In genomic region chr16:49378917-49379473, GRCm38 (mm10) we compare ENCODE assay signal across 22 mouse cellular contexts.
A peak's percentile ranks its signal among the peaks of the same experiment; 100 is the strongest.
DNase-seq lines count a peak whose midpoint lies in the region; ATAC-seq lines count a peak whose summit lies in the region.
"Had no signal": no experiment of that assay in that cellular context is flagged by ENCODE, and none has a peak within 500 bp of the region (broad histone marks: within the 10 kb centered on the region; RNA-seq: fewer than 3 reads in every experiment).

No protein-coding gene starts in this region.

- no peak overlapping the region for H3K9ac ChIP-seq in forebrain, embryonic 13.5 days
- H3K9ac ChIP-seq in forebrain, embryonic 12.5 days = no peak overlapping the region
- H3K9ac ChIP-seq in midbrain, embryonic 15.5 days = no peak overlapping the region
- H3K9ac ChIP-seq in forebrain, embryonic 14.5 days (ENCODE audit: low read length) = no peak overlapping the region
- H3K9ac ChIP-seq: embryonic facial prominence, embryonic 15.5 days; heart, embryonic 15.5 days; hindbrain, embryonic 14.5 days; intestine, embryonic 15.5 days had no signal

- no peaks in the 10 kb centered on the region for H3K27me3 ChIP-seq in forebrain, embryonic 13.5 days
- no peaks in the 10 kb centered on the region for H3K27me3 ChIP-seq in forebrain, embryonic 12.5 days
- no peaks in the 10 kb centered on the region for H3K27me3 ChIP-seq in midbrain, embryonic 15.5 days (replicated peaks)
- no peaks in the 10 kb centered on the region for H3K27me3 ChIP-seq in midbrain, embryonic 10.5 days (ENCODE audit: low read depth, poor library complexity, severe bottlenecking)
- H3K27me3 ChIP-seq in forebrain, embryonic 14.5 days (replicated peaks; ENCODE audit: control insufficient read depth, insufficient read depth, low read length) = no peaks in the 10 kb centered on the region
- H3K27me3 ChIP-seq: embryonic facial prominence, embryonic 15.5 days; heart, embryonic 15.5 days; intestine, embryonic 15.5 days had no signal

- H3K36me3 ChIP-seq in forebrain, embryonic 13.5 days (ENCODE audit: poor library complexity, severe bottlenecking) = no peaks in the 10 kb centered on the region
- no peaks in the 10 kb centered on the region for H3K36me3 ChIP-seq in forebrain, embryonic 12.5 days (replicated peaks)
- H3K36me3 ChIP-seq in midbrain, embryonic 15.5 days (replicated peaks) = no peaks in the 10 kb centered on the region
- no peaks in the 10 kb centered on the region for H3K36me3 ChIP-seq in midbrain, embryonic 10.5 days
- no peaks in the 10 kb centered on the region for H3K36me3 ChIP-seq in forebrain, embryonic 14.5 days (ENCODE audit: control insufficient read depth, insufficient read depth, low read length)
- H3K36me3 ChIP-seq: embryonic facial prominence, embryonic 15.5 days; heart, embryonic 10.5 days; heart, embryonic 15.5 days; hindbrain, embryonic 10.5 days; intestine, embryonic 15.5 days had no signal

- peaks cover 9% of the 10 kb centered on the region; the same call in 1 of the 2 replicates for H3K4me1 ChIP-seq in forebrain, embryonic 13.5 days
- H3K4me1 ChIP-seq in forebrain, embryonic 12.5 days = peaks cover 4% of the 10 kb centered on the region; the same call in 1 of the 2 replicates
- no peaks in the 10 kb centered on the region for H3K4me1 ChIP-seq in midbrain, embryonic 15.5 days
- no peaks in the 10 kb centered on the region for H3K4me1 ChIP-seq in midbrain, embryonic 10.5 days
- no peaks in the 10 kb centered on the region for H3K4me1 ChIP-seq in forebrain, embryonic 14.5 days (ENCODE audit: control insufficient read depth, insufficient read depth, low read length)
- H3K4me1 ChIP-seq: embryonic facial prominence, embryonic 15.5 days; heart, embryonic 10.5 days; heart, embryonic 15.5 days; hindbrain, embryonic 10.5 days; intestine, embryonic 15.5 days had no signal

- ATAC-seq in forebrain, embryonic 13.5 days = peak; percentile 88
- no peak for ATAC-seq in forebrain, embryonic 12.5 days (ENCODE audit: low FRiP score)
- ATAC-seq in midbrain, embryonic 15.5 days (replicated peaks) = peak; percentile 54; the same call in 1 of the 2 replicates
- ATAC-seq in forebrain, embryonic 14.5 days = peak; percentile 81
- ATAC-seq: intestine, embryonic 15.5 days had no signal

- H3K27ac ChIP-seq in forebrain, embryonic 13.5 days = no peak overlapping the region; the same call in 1 of the 2 replicates
- no peak overlapping the region for H3K27ac ChIP-seq in forebrain, embryonic 12.5 days
- no peak overlapping the region for H3K27ac ChIP-seq in midbrain, embryonic 15.5 days
- H3K27ac ChIP-seq in midbrain, embryonic 10.5 days (replicated peaks) = no peak overlapping the region
- H3K27ac ChIP-seq in forebrain, embryonic 14.5 days (ENCODE audit: low read depth, low read length) = no peak overlapping the region
- H3K27ac ChIP-seq: embryonic facial prominence, embryonic 15.5 days; heart, embryonic 10.5 days; heart, embryonic 15.5 days; hindbrain, embryonic 10.5 days; hindbrain, embryonic 14.5 days; intestine, embryonic 15.5 days had no signal

- DNase-seq in midbrain, embryonic 10.5 days (ENCODE audit: low spot score) = no peak
- peak; percentile 46 for DNase-seq in forebrain, embryonic 14.5 days (ENCODE audit: low spot score)
- no peak for DNase-seq in adrenal gland, postnatal 10 days
- DNase-seq in left cerebral cortex, adult 11 months (ENCODE audit: low spot score) = no peak
- DNase-seq: adrenal gland, postnatal 14 days; cerebellum, adult 11 months; cerebellum, adult 8-10 months; cerebellum, postnatal 14 days; embryo, embryonic 11 days; gastrocnemius, postnatal 10 days; heart, adult 18-20 months; heart, postnatal 14 days had no signal

- no peak overlapping the region for H3K4me3 ChIP-seq in forebrain, embryonic 13.5 days
- no peak overlapping the region for H3K4me3 ChIP-seq in forebrain, embryonic 12.5 days (replicated peaks)
- no peak overlapping the region for H3K4me3 ChIP-seq in midbrain, embryonic 15.5 days
- no peak overlapping the region for H3K4me3 ChIP-seq in midbrain, embryonic 10.5 days
- no peak overlapping the region for H3K4me3 ChIP-seq in forebrain, embryonic 14.5 days (ENCODE audit: low read depth, low read length)
- H3K4me3 ChIP-seq: embryonic facial prominence, embryonic 15.5 days; erythroblast, embryonic 14.5 days; heart, embryonic 10.5 days; heart, embryonic 15.5 days; hindbrain, embryonic 10.5 days; intestine, embryonic 15.5 days had no signal

- H3K9me3 ChIP-seq in forebrain, embryonic 13.5 days (replicated peaks) = no peaks in the 10 kb centered on the region
- no peaks in the 10 kb centered on the region for H3K9me3 ChIP-seq in forebrain, embryonic 12.5 days
- no peaks in the 10 kb centered on the region for H3K9me3 ChIP-seq in midbrain, embryonic 15.5 days
- no peaks in the 10 kb centered on the region for H3K9me3 ChIP-seq in midbrain, embryonic 10.5 days (replicated peaks)
- H3K9me3 ChIP-seq in forebrain, embryonic 14.5 days (replicated peaks; ENCODE audit: control insufficient read depth, low read length) = no peaks in the 10 kb centered on the region
- H3K9me3 ChIP-seq: embryonic facial prominence, embryonic 15.5 days; heart, embryonic 10.5 days; heart, embryonic 15.5 days; hindbrain, embryonic 10.5 days; intestine, embryonic 15.5 days had no signal

- no peak overlapping the region for H3K4me2 ChIP-seq in forebrain, embryonic 13.5 days
- H3K4me2 ChIP-seq in forebrain, embryonic 12.5 days = no peak overlapping the region
- no peak overlapping the region for H3K4me2 ChIP-seq in midbrain, embryonic 15.5 days
- H3K4me2 ChIP-seq in forebrain, embryonic 14.5 days (ENCODE audit: low read length) = no peak overlapping the region
- H3K4me2 ChIP-seq: embryonic facial prominence, embryonic 15.5 days; heart, embryonic 15.5 days; hindbrain, embryonic 14.5 days; intestine, embryonic 15.5 days had no signal
